Mouse (Mus musculus): ENCODE data around the gene Dusp18.

Gene Dusp18

GRCm38 (mm10) chr11:3894406-3895281, at the start of gene Dusp18, which contains the start of gene 4921536K21Rik:
Gene Dusp18 (plus strand): TSS chr11:3895240.
Gene 4921536K21Rik (minus strand): TSS chr11:3895098.
- peak; percentile 92 for DNase-seq (ENCODE audit: low spot score)

GRCm38 (mm10) chr11:3846351-3846750, 48.7 kb upstream of the Dusp18 start:
- no peak for DNase-seq (ENCODE audit: low spot score)

- no peak for DNase-seq (ENCODE audit: low spot score)
These were observed 45.3 kb upstream of the Dusp18 start for GRCm38 (mm10) chr11:3849469-3850314.

DNA sequence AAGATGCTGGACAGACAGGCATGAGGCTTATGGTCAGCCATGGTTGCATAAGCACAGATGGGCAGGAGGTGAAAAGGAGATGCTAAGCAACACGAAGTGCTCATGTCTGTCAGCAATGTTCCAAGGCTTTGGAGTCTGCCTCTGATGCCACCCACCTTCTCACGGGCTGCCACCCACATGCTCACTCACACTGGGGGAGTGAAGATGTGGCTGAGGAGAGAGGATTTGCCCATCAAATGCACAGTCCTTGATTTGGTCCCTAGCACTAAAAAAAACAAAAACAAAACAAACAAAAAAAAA, 44.8 kb upstream of the Dusp18 start:
- no peak for DNase-seq (ENCODE audit: low spot score)

DNA sequence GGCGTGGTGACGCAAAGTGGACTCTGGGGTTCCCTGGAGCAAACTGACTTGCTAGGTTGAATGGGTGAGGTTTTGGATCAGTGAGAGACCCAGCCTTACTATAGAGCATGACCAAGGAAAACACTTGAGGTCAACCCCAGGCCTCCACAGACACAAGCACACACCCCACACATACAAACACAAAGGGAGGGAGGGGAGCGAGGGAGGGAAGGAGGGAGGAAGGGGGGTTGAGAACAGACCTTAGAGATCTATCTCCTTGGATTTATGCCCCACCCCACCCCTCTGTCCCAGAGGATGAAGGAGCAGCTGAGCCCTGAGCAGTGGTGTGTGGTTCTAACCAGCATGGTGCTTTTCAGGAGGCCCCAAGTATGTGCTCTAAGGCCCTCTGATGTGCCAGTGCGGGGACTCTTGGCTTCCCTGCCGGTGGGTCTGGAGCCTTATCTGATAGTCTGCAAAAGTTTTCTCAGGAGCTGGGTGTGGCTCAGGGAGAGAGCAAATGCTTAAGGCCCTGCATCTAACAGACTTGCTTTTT, 44.2 kb upstream of the Dusp18 start:
- DNase-seq (ENCODE audit: low spot score) = no peak

DNA sequence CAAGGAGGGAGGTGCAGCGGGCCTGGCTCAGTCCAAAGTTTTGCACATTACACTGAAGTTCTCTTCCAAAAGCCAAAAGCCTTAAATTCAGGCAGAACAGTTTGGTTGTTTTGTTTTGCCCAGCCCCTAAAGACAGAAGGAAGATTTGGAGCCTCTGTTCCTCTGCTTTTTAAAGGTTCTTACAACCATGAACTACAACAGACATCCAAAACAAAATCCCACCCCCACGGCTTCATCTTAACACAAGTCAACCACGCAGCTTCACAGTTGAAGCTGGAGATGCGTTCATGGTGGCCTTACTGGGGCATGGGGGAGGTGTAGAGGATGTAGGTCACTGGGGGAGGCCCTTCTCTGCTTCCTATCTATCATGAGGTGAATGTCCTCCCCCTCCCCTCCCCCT, 43.2 kb upstream of the Dusp18 start:
- no peak for DNase-seq (ENCODE audit: low spot score)

DNA sequence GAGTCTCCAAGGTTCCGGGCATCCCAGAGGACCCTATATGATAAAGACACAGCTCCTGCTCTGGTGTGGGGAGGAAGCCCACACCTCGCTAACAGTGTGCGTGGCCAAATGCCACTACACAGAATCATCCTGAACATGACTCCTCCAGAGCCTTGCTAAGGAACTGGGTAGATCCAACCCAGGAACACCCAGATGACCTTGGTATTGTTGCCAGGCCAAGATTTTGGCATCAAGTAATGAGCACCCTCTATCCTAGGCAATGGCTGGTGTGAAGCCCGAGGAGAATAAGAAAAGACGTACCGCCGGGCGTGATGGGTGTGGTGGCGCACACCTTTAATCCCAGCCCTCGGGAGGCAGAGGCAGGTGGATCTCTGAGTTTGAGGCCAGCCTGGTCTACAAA, 42.0 kb upstream of the Dusp18 start:
- no peak for DNase-seq (ENCODE audit: low spot score)

DNA sequence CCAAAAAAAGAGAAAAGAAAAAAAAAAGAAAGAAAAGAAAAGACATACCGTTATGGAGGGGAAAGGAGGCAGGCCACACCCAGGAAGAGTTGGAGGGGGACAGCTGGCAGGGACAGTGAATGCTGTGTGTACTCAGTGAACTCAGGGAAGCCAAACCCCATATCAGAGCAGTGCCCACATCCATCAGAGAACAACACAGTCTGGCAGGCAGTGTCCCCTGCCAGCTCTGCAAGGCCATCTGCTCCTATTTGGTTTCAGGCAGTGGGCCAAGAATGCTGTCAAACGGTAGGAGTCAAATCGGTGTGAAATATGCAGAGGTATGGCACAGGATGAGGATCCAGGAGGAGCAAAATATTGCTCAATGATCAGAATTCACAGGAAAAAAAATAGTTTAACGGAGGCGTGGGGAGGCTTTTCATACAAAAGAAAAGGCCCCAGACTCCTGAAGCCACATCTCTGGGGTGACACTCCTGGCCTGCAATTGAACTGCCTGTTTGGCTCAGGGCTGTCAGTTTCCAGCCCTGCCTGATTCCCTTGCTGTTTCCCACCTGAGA, 41.5 kb upstream of the Dusp18 start:
- DNase-seq (ENCODE audit: low spot score) = peak; percentile 51

GRCm38 (mm10) chr11:3854156-3854555, 40.9 kb upstream of the Dusp18 start:
- no peak for DNase-seq (ENCODE audit: low spot score)

- no peak for DNase-seq (ENCODE audit: low spot score)
These were observed 39.2 kb upstream of the Dusp18 start for GRCm38 (mm10) chr11:3855846-3856245.

DNA sequence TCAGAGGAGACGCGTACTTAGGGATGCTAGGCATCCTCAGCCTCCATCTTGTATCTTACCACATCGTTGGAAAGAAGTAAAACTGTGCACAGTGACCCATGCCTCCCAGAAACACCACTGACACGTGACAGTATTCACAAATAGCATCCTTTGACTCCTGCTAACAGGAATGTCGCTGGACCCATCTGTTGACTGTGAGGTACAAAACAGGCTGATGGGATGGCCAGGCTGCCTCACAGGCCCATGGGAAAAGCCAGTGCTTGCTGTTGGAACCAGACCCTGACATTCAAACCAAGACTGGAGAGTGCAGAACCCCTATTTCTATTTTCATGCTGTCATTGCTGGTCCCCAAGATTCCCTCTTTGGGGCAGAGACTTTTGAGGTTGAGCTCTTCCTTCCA, 37.1 kb upstream of the Dusp18 start:
- DNase-seq (ENCODE audit: low spot score) = no peak

DNA sequence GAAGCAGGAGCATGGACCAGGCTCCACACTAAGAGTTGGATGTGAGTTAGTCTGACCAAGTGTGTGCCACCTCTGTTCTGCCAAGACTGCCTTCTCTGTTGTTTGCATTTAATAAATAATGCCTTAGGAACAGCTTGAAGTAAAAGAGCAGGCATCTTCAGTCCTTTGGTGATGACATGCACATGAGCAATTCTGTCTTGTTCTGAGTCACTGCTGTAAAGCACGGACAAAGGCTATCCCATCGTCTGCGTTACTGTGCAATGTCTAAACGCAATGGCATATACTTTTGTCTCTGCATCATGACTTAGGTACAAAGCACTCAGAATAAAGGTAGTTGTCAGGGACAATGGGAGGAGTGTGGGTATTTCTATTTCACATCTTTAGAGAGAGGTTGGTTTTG, 35.3 kb upstream of the Dusp18 start:
- no peak for DNase-seq (ENCODE audit: low spot score)

DNA sequence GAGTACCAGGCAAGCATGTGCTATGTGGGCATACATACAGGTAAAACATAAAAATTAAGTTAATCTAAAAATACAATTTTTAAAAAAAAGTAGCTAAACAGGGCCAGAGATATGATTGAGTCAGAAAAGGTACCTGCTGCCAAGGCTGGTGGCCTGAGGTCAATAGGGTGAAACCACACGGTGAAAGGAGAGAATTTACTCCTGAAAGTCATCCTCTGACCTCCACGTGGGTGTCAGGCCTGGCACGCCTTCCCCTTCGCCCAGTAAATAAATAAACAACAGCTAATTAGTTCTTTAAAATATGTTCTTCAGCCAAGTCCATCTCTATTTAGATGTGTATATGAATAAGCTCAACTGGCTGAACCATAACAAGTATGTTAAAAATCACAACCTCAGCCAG, 34.7 kb upstream of the Dusp18 start:
- no peak for DNase-seq (ENCODE audit: low spot score)

DNA sequence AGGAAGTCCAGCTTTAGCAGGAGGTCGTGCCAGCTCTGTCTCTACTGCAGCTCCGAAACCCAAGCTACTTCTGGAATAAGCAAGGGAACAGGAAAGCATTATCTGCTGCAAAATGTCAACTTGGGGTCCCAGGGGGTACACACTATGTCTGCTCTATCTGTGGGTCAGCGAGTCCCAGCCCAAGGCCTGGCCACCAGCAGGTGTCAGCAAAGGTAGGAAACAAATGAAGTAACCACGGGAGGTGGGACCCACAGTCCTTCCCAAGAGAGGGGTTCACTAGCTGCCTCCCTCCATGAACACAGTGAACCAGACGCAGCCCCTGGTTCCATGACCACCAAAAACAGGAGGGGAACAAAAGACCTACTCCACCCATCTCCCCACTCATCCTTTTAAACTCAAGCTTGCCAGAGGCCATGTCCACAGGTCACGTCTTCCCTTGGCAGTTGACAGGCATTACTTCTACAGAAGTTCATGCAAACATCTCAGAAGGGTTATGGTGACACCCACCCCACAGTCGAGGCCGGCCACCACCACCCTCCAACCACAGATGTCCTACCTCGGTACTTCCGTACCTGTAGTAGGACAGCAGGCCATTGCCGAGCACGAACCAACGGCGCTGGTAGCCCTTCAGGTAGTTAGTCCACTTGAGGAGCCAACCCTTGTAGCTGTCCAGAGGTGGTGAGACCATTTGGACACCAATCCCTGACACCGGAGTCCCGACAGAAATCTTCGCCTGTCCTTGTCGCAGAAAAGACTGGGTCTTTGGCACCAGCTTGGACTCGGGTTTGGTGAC, 32.2 kb upstream of the Dusp18 start:
- DNase-seq (ENCODE audit: low spot score) = no peak

DNA sequence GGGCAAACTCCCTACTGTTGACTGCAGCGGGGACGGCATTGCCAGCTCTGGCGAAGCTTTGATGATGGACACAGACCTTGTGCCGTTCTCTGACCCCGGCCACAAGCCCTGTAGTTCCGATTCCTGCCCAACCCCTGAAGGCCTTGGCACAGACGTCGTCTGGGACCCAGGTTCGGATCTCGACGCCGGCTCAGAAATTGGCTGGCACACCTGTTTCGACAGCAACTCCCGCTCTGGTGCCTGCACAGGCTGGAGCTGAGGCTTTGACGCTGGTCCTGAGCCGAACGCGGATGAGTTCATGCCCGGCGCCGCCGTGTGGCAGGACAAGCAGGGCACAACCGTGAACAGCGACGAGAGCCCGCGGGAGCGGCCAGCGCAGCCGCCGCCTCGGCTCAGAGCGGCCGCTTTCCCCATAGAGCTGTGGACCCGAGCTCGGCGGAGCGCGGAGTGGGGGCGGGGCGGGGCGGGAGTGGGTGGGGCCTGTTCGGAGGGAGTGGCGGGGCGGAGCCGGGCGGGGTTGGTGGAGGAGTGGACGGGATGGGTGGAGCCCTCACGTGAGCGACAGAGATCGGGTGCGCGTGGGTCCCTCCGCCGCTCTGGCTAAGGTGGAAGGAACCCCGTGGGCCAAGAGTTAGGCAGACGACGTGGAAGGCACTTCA, 31.5 kb upstream of the Dusp18 start, which contains the start of gene Osbp2:
TSS of gene Osbp2 (minus strand) at position 450 of the 659 bp plus-strand sequence.
- no peak for DNase-seq (ENCODE audit: low spot score)

- no peak for DNase-seq (ENCODE audit: low spot score)
These were observed 30.7 kb upstream of the Dusp18 start for GRCm38 (mm10) chr11:3864343-3864742.

GRCm38 (mm10) chr11:3876419-3876818, 18.6 kb upstream of the Dusp18 start:
- DNase-seq (ENCODE audit: low spot score) = no peak

DNA sequence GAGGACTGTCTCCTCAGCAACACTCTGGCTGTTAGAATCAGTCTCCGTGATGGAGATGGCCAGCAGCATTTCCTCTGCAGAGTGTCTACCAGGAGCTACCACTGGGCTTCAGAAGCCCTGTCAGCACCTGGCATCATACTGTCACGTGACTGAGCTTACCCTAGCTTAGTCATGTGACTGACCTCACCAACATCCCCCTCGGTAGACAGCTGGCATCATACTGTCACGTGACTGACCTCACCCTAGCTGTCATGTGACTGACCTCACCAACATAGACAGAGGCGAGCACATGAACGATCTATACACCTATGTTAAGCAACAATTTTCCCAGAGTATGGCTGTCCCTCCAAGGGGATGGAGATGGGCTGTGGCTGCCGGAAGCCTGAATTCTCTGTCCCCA, 16.4 kb upstream of the Dusp18 start:
- no peak for DNase-seq (ENCODE audit: low spot score)

GRCm38 (mm10) chr11:3879836-3880235, 15.2 kb upstream of the Dusp18 start:
- peak; percentile 85 for DNase-seq (ENCODE audit: low spot score)

DNA sequence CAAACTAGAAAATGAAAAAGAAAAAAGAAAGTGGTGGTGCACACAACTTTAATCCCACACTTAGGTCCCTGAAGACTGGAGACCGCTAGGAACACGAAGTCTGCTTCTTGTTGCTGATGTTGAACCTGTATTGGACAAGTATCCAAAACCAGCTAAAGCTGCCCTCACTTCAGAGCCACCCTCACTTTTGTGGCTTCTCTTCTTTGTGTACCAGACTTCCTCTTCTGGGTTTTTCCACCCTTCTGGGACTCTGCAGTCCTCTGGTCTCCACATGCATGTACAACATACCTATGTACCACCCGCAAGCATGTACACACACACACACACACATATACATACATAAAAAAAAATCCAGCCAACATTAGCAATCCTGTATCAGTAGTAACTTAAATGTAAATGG, 11.3 kb upstream of the Dusp18 start:
- DNase-seq (ENCODE audit: low spot score) = no peak

DNA sequence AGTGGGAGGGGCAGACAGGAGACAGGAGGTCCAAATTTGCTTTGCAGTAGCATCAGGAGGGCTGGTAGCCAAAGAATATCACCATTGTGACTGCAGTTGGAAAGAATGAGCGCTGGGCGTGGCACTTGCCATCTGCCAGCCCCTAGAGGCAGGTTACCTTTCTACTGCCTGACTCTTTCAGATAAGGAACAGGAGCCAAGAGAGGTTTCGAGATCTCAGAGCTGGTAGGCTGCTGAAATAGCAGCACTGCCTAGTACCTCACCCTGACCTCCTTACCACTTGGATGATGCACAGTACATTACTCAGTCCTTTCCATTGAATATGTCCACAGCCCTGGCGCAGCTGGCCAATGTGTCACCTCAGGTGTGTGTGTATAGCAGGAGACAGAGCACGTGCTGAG, 7.7 kb upstream of the Dusp18 start:
- no peak for DNase-seq (ENCODE audit: low spot score)

All from adipocyte (in vitro differentiated cells).